Mouse (Mus musculus) layer of hippocampus, postnatal 14 days (tissue): ENCODE data around the gene Prl8a2. TPM values are rescaled to one million over a fixed set of nuclear protein-coding genes. Genes with fewer than 3 reads are reported as not detected.

Experiments used
- DNase-seq, 2 experiments: peaks; one replicate each; pipeline ENCODE4 v3.0.0; 2021 to 2022; ENCODE audit warnings: low spot score in 2 of 2, mixed read lengths in 1 of 2
- long read RNA-seq, 2 experiments: library from polyadenylated mRNA; stranded (forward); transcript quantifications; one replicate each; pipeline ENCODE4 v2.0.0; 2021
- total RNA-seq, 2 experiments: library from RNA; stranded (reverse); gene quantifications; 2 replicates each; pipeline ENCODE4 v1.2.3; 2021

Prl8a2 gene
- total RNA-seq: not detected
- long read RNA-seq, experiment 1: 0 reads
- long read RNA-seq, experiment 2: 0 reads

DNA sequence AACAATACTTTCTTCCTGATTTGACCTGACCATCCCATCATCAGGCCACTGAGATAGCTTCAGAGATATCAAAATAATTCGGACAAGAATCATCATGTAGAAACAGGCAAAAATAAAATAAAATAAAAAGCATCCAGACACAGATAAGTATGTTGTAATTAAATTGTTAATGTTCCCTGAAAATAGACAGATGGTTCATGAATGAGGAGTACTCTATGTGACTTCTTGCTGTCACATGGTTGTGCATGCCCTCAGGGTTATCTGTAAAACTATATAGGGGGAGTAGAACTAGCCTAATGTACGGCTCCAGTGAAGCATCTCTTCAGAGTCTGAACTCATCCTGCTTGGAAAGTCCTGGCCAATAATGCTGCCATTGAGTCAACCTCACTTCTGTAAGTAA is at the start of gene Prl8a2:
Prl8a2 (plus strand) TSS at position 301 of the 400 bp plus-strand sequence.
- no peak for DNase-seq

DNA sequence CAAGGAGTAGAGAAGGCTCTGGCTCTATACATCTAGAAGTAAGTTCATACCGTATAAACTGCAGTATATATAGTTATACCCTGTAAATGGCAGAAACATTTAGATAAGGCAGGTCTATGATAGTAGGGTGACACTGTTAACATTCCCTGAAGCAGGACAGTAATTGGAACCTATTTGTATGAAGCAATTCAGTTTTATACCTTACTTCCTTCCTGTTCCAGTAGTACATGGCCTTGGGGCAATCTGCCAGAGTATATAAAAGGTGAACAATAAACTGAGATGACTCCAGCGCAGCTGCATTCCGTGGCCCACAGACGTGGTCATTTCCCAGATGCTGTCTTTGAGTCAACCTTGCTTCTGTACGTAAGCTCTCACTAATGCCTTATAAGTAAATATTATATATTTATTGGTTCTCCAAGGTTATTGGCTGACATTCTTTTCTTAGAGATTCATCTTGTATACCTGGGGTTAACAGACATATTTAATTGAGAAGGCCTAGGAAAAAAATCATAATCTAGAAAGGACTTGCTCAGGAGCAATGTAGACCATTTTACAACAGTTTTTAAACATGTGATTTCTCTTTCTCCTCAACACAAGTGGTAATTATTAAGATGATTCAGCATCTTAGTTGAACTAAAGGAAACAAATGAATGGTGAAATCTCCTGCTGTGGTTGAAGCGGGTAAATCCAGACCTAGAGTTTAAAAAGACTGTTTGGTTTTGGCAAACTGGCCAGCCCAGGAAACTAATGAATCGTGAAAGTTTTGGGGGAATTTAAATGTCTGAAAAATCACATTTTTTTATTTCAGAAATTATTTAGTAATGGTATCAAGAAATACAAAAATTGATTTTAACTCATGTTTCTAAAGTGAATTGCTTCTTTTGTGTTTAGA is 32.9 kb upstream of the Prl8a2 start, which contains the start of gene Prl6a1:
Prl6a1 (plus strand) TSS at position 294 of the 892 bp plus-strand sequence.
- DNase-seq: no peak

DNA sequence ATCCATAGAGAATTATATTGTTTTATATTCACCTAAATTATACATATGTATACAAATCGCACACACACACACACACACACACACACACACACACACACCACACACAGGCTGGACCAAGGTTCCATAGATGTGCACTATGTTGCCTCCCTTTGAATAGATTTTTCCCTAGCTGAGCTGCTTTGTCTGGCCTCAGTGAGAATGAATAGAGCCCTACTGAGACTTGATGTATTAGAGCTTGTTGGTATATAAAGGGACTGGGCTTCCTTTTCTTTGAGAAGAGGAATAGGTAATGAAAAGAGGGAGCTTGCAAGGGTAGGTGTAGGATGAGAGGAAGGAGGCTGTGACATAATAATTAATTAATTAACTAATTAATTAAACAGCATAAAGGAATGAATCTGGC is 10.5 kb upstream of the Prl8a2 start:
- no peak for DNase-seq

DNA sequence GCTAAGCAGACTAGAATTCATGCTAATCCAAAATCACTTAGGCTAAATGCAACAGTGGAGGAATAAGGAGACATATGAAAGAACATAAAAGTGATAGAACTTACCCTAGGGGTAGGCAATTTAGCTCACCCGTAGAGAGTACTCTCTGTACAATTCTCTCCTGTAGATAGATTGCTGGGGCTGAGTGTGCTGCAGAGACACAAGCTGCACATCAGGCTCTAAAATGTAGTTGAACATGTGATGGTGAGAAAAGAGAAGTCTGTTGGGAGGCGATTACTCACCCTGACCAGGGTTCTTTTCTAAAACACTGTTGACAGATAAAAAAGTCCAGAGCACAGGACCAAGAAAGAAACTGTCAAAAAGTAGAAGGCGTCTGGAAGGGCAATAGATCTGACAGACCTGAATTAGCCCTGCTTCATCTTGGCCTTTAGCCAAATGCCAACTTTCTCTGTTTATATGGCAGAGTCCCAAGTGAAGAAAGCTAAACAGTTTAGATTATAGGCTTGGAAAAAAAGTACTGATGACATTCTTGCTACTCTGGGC is 2.7 kb upstream of the Prl8a2 start:
- DNase-seq: no peak

DNA sequence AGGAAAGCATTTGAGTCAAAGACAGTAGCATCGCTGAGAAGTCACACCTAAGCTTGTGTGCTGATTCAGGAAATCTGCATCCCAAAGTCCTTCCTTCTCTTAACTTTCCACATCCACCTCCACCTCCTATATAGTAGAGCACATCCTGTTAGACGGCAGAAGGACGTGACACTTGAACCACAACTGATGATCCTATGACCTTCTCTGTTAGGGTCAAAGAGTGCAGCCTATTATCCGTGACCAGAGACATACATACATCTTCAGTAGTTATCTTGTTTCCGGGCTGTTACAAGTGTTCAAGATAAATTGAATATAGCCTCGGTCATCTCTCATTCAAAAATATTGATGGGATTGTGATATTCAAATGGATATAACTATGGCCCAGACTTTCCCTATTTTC is 45.3 kb downstream of the Prl8a2 start, which contains the start of gene Prl2b1:
Prl2b1 (minus strand) TSS at position 101 of the 400 bp plus-strand sequence.
- DNase-seq: no peak

DNA sequence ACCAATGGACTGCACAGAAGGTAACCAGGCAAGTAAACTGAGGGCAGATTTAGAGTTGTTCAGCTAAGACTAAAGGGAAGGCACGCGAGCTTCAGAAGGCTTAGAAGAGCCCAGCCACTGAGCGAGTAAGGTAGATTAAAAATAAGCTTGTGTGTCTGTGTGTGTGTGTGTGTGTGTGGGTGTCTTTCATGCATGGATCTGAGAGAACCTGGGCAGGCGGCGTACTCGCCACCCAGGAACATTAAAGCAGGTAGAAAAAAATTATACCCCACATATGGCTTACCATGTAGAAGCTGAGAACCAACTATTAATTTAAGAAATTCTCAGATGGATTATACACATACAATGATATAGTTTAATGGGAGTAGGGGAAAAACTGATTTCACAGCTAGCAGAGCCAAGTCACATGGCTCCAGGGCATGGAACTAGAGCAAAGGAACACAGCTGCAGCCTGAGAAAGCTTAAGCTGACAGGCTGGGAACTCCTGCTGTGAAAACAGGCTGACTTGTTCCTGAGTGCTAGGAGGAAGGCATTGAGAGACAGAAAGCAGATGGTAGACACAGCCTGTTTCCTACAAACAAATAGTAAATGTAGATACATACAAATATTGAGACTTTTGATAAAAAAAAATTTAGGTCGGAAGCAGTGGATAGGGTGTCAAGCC is 53.7 kb downstream of the Prl8a2 start:
- peak in 1 of 2 experiments; percentile 13 for DNase-seq

Other genes starting within 250 kb of the Prl8a2 start
- gene Prl3d2, start 224.0 kb upstream of the Prl8a2 start, total RNA-seq: not detected
- not detected for gene Prl3d3, start 188.9 kb upstream of the Prl8a2 start, total RNA-seq
- gene Prl3c1, start 149.0 kb upstream of the Prl8a2 start, total RNA-seq: not detected
- not detected for gene Prl3b1, start 103.8 kb upstream of the Prl8a2 start, total RNA-seq
- not detected for gene Prl3a1, start 86.2 kb upstream of the Prl8a2 start, total RNA-seq
- not detected for gene Prl6a1, start 33.0 kb upstream of the Prl8a2 start, total RNA-seq
- gene Prl2b1, start 45.2 kb downstream of the Prl8a2 start, total RNA-seq: not detected
- gene Prl8a6, start 93.0 kb downstream of the Prl8a2 start, total RNA-seq: not detected
- gene Prl8a8, start 167.5 kb downstream of the Prl8a2 start, total RNA-seq: not detected
- gene Prl8a9, start 218.9 kb downstream of the Prl8a2 start, total RNA-seq: not detected
- gene Prl8a1, start 236.5 kb downstream of the Prl8a2 start, total RNA-seq: not detected